Mouse (Mus musculus) left cerebral cortex, postnatal 4 days (tissue): Measurements from ENCODE around the gene Wfikkn2. TPM values are rescaled to one million over a fixed set of nuclear protein-coding genes. Genes with fewer than 3 reads are reported as not detected.
"Not testable (repeated sequence)": the region's sequence is repeated elsewhere in the genome, so short reads cannot be mapped to it uniquely, and the experiment has no call there.

Source experiments
- DNase-seq: peaks from one replicate; pipeline ENCODE4 v3.0.0-alpha.2; 2022
- intact Hi-C: fragments of 180-260 bp; cut with DNase I; formaldehyde crosslinking; loops from one replicate; pipeline ENCODE4 v1.15.1; 2025
- total RNA-seq, 2 experiments: library from RNA; stranded (reverse); gene quantifications; 2 replicates each; pipeline ENCODE4 v1.2.3; 2021

Wfikkn2 gene
- 1 to 10 TPM; 1.0 to 1.8 TPM for total RNA-seq

- intact Hi-C loops, result no loop called here
- DNase-seq, result peak; percentile 89
Measured at GRCm38 (mm10) chr11:94245955-94246788, at the start of gene Wfikkn2. Gene Wfikkn2 (minus strand): TSS chr11:94246005.

GRCm38 (mm10) chr11:94294996-94295845 is 49.4 kb upstream of the Wfikkn2 start:
- intact Hi-C loops, result no loop called here
- DNase-seq, result no peak

- DNase-seq, result no peak
- intact Hi-C loops, result no loop called here
Measured at GRCm38 (mm10) chr11:94290062-94290740, 44.4 kb upstream of the Wfikkn2 start.

- intact Hi-C loops, result no loop called here
- no peak for DNase-seq
Measured at GRCm38 (mm10) chr11:94287105-94287504, 41.3 kb upstream of the Wfikkn2 start.

GRCm38 (mm10) chr11:94285886-94286574 is 40.2 kb upstream of the Wfikkn2 start:
- intact Hi-C loops, result no loop called here
- DNase-seq, result no peak

- intact Hi-C loops, result no loop called here
- no peak for DNase-seq
Measured at GRCm38 (mm10) chr11:94283536-94284099, 37.8 kb upstream of the Wfikkn2 start.

- intact Hi-C loops, result no loop called here
- DNase-seq, result no peak
Measured at GRCm38 (mm10) chr11:94282291-94282690, 36.5 kb upstream of the Wfikkn2 start.

- peak; percentile 59 for DNase-seq
- intact Hi-C loops, result no loop called here
Measured at GRCm38 (mm10) chr11:94281199-94282181, 35.7 kb upstream of the Wfikkn2 start, which contains the start of gene Gm21885. Gene Gm21885 (plus strand): TSS chr11:94281873.

- intact Hi-C loops, result loop anchor here (2.0 to 5.0 kb wide), 2 partner anchors 40 to 148 kb away; no protein-coding TSS in a partner anchor
- peak; percentile 85 for DNase-seq
Measured at GRCm38 (mm10) chr11:94276869-94277337, 31.1 kb upstream of the Wfikkn2 start.

- intact Hi-C loops, result loop anchor here (2.0 to 5.0 kb wide), 2 partner anchors 38 to 147 kb away; no protein-coding TSS in a partner anchor
- DNase-seq, result no peak
Measured at GRCm38 (mm10) chr11:94275686-94276085, 29.9 kb upstream of the Wfikkn2 start.

GRCm38 (mm10) chr11:94275226-94275625 is 29.4 kb upstream of the Wfikkn2 start:
- DNase-seq, result no peak
- intact Hi-C loops, result loop anchor here (5.0 kb wide), 1 partner anchor 38 kb away; no protein-coding TSS in a partner anchor

- no peak for DNase-seq
- intact Hi-C loops, result no loop called here
Measured at GRCm38 (mm10) chr11:94274206-94274867, 28.5 kb upstream of the Wfikkn2 start.

- no peak for DNase-seq
- intact Hi-C loops, result no loop called here
Measured at GRCm38 (mm10) chr11:94272960-94273927, 27.4 kb upstream of the Wfikkn2 start.

GRCm38 (mm10) chr11:94271015-94271414 is 25.2 kb upstream of the Wfikkn2 start:
- no peak for DNase-seq
- intact Hi-C loops, result no loop called here

- no peak for DNase-seq
- intact Hi-C loops, result no loop called here
Measured at GRCm38 (mm10) chr11:94269906-94270305, 24.1 kb upstream of the Wfikkn2 start.

GRCm38 (mm10) chr11:94268761-94269160 is 23.0 kb upstream of the Wfikkn2 start:
- no peak for DNase-seq
- intact Hi-C loops, result no loop called here

- intact Hi-C loops, DNase-seq: not testable (repeated sequence)
Measured at GRCm38 (mm10) chr11:94266155-94266554, 20.4 kb upstream of the Wfikkn2 start.
